Mouse (Mus musculus) G1E (cell line): ENCODE results near the gene Scaf1. TPM values are rescaled to one million over a fixed set of nuclear protein-coding genes. Genes with fewer than 3 reads are reported as not detected.

ENCODE experiments used
- ATAC-seq: 2 replicates; pipeline ENCODE4 v1.8.0; 2016; ENCODE audit warnings: mild to moderate bottlenecking; ENCODE audit not compliant: insufficient number of reproducible peaks, poor library complexity, low FRiP score, severe bottlenecking; ENCODE audit errors: extremely low read depth
- DNase-seq: peaks from one replicate; pipeline ENCODE4 v3.0.0; 2012; ENCODE audit warnings: low spot score
- H3K27me3 ChIP-seq: 2 replicates; pipeline ENCODE4 v1.6.1; 2012; ENCODE audit warnings: mild to moderate bottlenecking, low read length, inconsistent platforms; ENCODE audit not compliant: insufficient read depth
- H3K36me3 ChIP-seq: replicated peaks from 2 replicates; pipeline ENCODE3; 2012; ENCODE audit warnings: mild to moderate bottlenecking, inconsistent platforms
- H3K4me1 ChIP-seq: 2 replicates; pipeline ENCODE4 v1.6.1; 2012; ENCODE audit warnings: low read depth, low read length, inconsistent platforms, mixed read lengths; ENCODE audit not compliant: insufficient read depth
- H3K4me3 ChIP-seq: 2 replicates; pipeline ENCODE4 v1.5.1; 2012; ENCODE audit warnings: low read depth, mild to moderate bottlenecking, inconsistent platforms, low read length, moderate library complexity, mixed read lengths
- H3K9me3 ChIP-seq: replicated peaks from 2 replicates; pipeline ENCODE4 v1.6.1; 2012; ENCODE audit warnings: inconsistent platforms
- CTCF ChIP-seq: IDR thresholded peaks from 2 replicates; pipeline ENCODE4 v1.5.1; 2012; ENCODE audit warnings: low read depth, low read length, inconsistent platforms, mixed read lengths
- GATA1 ChIP-seq: IDR thresholded peaks from 2 replicates; pipeline ENCODE4 v1.6.1; 2012; ENCODE audit warnings: borderline replicate concordance, low read length, inconsistent platforms, mixed read lengths
- GATA2 ChIP-seq: IDR thresholded peaks from 2 replicates; pipeline ENCODE4 v1.6.1; 2012; ENCODE audit warnings: low read depth, low read length, inconsistent platforms, borderline replicate concordance
- POLR2AphosphoS5 ChIP-seq: IDR thresholded peaks from 2 replicates; pipeline ENCODE4 v1.6.1; 2012; ENCODE audit warnings: low read depth, low read length, inconsistent platforms; ENCODE audit not compliant: insufficient replicate concordance
- TAL1 ChIP-seq: conservative IDR thresholded peaks from 2 replicates; pipeline ENCODE4 v1.6.1; 2012; ENCODE audit warnings: low read depth, low read length, inconsistent platforms, mixed read lengths
- polyA plus RNA-seq: library from polyadenylated mRNA; stranded (reverse); fragments of >175 nt; gene quantifications from 2 replicates; pipeline ENCODE4 v1.2.3, GENCODE M21; 2012
- total RNA-seq, 2 experiments: library from RNA; stranded (forward) in 1 of 2; stranded (reverse) in 1 of 2; fragments of 200-1000 nt in 1 of 2; fragments of >200 nt in 1 of 2; fragmentation: Nextera tagmentation in 1 of 2; gene quantifications; 2 replicates each; pipeline ENCODE4 v1.2.3; 2014 to 2017

Gene Scaf1
- total and polyA plus RNA-seq, 3 experiments: 13.5 to 203 (median 111) TPM

DNA sequence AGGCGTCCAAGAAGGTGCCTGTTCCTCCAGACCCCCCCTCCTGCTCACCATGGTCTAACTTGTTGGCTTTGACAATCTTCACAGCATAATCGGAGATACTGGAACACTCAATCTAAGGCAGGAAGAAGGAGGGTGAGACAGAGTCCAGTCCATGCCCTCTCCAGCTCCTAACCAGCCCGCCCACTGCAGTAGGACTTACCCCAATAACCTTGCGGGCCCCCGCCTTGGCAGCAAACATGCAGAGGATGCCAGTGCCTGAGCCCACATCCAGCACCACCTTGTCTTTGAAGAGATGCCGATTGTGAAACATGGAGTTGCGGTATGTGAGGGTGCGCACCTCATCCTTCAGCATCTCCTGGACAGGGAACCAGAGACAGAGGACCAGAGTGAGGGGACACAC lies 34.6 kb downstream of the Scaf1 start:
- TF ChIP-seq CTCF (no peak), GATA1 (no peak), TAL1 (no peak), POLR2AphosphoS5 (no peak), GATA2 (no peak)
- no peaks in the 10 kb centered on the region for H3K9me3 ChIP-seq
- no peak for DNase-seq
- peaks cover 86% of the 10 kb centered on the region for H3K36me3 ChIP-seq
- H3K4me3 ChIP-seq: no peak overlapping the region
- ATAC-seq: no peak
- no peaks in the 10 kb centered on the region for H3K27me3 ChIP-seq
- peaks cover 65% of the 10 kb centered on the region for H3K4me1 ChIP-seq

DNA sequence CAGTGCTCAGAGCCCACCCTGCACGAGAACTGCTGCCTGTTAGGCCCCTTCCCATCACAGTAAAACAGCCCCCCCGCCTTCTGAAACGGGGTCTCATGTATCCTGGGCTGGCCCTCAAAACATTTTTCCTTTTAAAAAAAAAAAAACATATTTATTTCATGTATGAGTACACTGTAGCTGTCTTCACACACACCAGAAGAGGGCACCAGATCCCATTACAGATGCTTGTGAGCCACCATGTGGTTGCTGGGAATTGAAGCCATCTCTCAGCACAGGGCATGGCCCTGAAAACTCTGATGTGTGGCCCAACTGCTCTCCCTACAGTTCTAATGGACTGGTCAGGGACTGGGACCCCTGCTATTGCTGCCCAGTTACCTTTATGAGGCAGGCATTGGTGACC lies 37.9 kb downstream of the Scaf1 start:
- no peak for TF ChIP-seq GATA2
- no peak for TF ChIP-seq TAL1
- TF ChIP-seq GATA1: no peak
- TF ChIP-seq CTCF: no peak
- TF ChIP-seq POLR2AphosphoS5: no peak
- H3K27me3 ChIP-seq: peaks cover 8% of the 10 kb centered on the region
- no peak for DNase-seq
- ATAC-seq: no peak
- H3K4me1 ChIP-seq: peaks cover 61% of the 10 kb centered on the region
- H3K4me3 ChIP-seq: no peak overlapping the region
- H3K36me3 ChIP-seq: peaks cover 85% of the 10 kb centered on the region
- H3K9me3 ChIP-seq: no peaks in the 10 kb centered on the region

DNA sequence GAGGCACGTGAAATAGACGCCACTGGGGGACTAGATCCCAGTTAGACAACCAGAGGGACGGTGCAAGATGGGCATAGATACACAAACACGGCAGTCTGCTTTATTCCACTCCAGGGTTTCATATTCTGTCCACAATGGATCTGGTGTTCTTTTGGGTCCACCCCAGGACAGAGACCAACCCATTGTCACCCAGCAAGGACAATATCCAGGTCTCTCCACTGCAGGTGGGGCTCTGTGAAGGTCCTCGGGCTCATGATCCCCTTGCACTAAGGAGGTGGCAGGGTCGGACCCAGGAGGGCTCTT lies 41.1 kb downstream of the Scaf1 start:
- no peak overlapping the region; the same call in 1 of the 2 replicates for H3K4me3 ChIP-seq

DNA sequence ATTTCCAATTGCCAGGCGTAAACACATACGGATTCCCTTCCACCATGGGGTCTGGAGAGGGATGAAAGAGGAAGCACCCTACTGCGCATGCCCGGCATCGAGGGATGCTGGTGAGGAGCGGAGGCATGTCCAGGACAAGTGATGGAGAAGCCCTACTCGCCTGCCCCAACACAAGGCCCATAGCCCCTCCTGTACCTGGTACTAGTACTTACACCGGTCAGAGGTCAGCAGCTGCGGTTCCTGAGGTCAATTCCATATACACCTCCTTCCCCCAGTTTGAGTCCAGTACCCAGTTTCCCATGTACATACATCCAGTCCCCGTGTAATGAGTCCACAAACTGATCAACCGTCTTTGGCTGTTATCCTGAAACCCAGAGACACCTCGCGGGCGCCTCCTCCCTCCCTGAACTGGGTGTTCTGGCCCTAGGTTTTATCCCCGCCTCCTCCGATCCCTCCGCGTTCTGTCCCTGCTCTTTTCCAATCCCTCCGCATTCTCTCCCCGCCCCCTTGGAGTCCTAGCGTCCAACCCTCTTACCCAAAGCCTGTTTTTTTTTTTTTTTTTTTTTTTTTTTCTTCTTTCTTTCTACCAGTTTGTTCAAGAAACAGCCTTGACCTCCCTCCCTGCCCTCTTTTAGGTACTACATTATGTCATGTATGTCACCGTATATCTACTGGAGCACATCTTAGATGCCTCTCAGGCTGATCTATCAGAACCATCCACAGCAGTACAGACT lies 41.6 kb downstream of the Scaf1 start, which contains the start of gene Cpt1c:
Gene Cpt1c (minus strand): TSS at position 469 of the 734 bp plus-strand sequence.
- H3K4me1 ChIP-seq: peaks cover 63% of the 10 kb centered on the region
- H3K9me3 ChIP-seq: no peaks in the 10 kb centered on the region
- peak within 1 kb of the TSS; percentile 56; the same call in 1 of the 2 replicates for H3K4me3 ChIP-seq
- peaks cover 29% of the 10 kb centered on the region for H3K27me3 ChIP-seq
- TF ChIP-seq GATA1: no peak
- TF ChIP-seq POLR2AphosphoS5: peak; percentile 79
- peak; percentile 8; the same call in 1 of the 2 replicates for ATAC-seq
- H3K36me3 ChIP-seq: peaks cover 47% of the 10 kb centered on the region
- peak; percentile 55 for DNase-seq

More for the DNA sequence above, 41.1 kb downstream of the Scaf1 start:
- Histone ChIP-seq H3K4me1 (peaks cover 64% of the 10 kb centered on the region), H3K36me3 (peaks cover 52% of the 10 kb centered on the region), H3K27me3 (peaks cover 25% of the 10 kb centered on the region), H3K9me3 (no peaks in the 10 kb centered on the region)
- no peak for DNase-seq
- no peak for ATAC-seq
- TF ChIP-seq GATA2: no peak
- TF ChIP-seq POLR2AphosphoS5: no peak
- TF ChIP-seq TAL1: no peak
- no peak for TF ChIP-seq CTCF
- TF ChIP-seq GATA1: no peak

DNA sequence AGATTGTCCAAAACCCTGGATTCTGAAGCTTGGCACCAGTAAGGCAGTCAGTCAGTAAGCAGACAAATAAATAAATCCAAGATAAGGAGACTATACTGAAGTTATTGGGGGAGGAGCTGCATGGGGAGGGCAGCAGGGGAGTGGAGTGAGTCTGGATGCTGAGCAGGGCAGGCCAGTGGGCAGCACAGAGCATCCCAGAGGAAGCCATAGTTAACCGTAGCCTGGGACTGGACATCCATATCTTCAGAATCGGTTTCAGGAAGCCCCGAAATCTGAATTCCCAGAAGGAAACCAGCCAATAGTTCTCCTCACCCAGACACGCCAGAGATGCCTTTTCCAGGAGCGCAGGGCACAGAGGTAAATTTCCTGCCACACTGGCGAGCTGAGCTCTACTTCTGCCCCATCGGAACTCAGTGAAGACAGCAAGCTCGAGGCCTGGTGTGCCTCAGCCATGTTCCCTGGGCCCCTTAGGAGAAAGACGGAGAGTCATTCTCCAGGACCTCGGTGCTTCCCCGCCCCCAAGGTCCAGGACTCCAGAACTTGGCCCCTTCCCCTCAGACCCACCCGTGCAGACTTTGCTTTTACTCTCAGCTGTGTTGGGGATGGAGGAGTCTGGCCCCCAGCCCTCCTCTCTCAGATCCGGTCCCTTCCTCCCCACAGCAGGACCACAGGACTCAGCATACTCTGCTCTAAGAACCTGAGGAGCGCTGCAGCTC lies 42.6 kb downstream of the Scaf1 start:
- no peak for DNase-seq
- H3K9me3 ChIP-seq: no peaks in the 10 kb centered on the region

DNA sequence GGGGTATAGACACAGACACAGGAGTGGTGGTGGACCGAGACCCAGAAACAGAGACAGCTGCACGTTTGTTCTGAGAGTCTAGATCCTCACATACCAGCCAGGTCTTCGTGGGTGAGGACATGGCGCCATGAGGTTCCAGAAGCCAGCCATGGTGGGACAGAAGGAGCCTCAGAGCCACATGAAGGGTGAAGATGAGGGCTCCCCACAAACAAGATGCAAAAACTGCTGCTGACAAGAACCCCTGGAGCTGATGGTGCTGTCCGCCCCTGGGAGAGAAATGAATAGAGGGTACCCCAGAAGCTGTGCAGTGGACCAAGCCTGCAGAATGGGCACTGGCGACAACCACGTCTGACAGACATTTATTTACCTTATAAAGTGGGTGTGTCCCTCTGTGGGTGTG lies 45.0 kb downstream of the Scaf1 start:
- peaks cover 13% of the 10 kb centered on the region for H3K36me3 ChIP-seq
- H3K4me3 ChIP-seq: no peak overlapping the region
- TF ChIP-seq TAL1 (no peak), GATA1 (no peak), CTCF (no peak), POLR2AphosphoS5 (no peak), GATA2 (no peak)
- H3K27me3 ChIP-seq: peaks cover 41% of the 10 kb centered on the region
- DNase-seq (no peak), ATAC-seq (no peak)
- no peaks in the 10 kb centered on the region for H3K9me3 ChIP-seq
- peaks cover 44% of the 10 kb centered on the region for H3K4me1 ChIP-seq

More for the DNA sequence above, 42.6 kb downstream of the Scaf1 start:
- peaks cover 37% of the 10 kb centered on the region for H3K36me3 ChIP-seq
- no peak for ATAC-seq
- H3K4me3 ChIP-seq: peak overlapping the region; percentile 25; the same call in 1 of the 2 replicates
- H3K4me1 ChIP-seq: peaks cover 54% of the 10 kb centered on the region
- peaks cover 30% of the 10 kb centered on the region for H3K27me3 ChIP-seq
- TF ChIP-seq CTCF (no peak), TAL1 (no peak), GATA2 (no peak), GATA1 (no peak), POLR2AphosphoS5 (no peak)
